Mouse (Mus musculus) lung, embryonic 14.5 days (tissue): ENCODE results near the gene Dennd5b. TPM values are rescaled to one million over a fixed set of nuclear protein-coding genes. Genes with fewer than 3 reads are reported as not detected.
"Not testable (repeated sequence)": the region's sequence is repeated elsewhere in the genome, so short reads cannot be mapped to it uniquely, and the experiment has no call there.

Experiments used
- ATAC-seq: fragments of 200-750 bp; cut with Nextera tagmentation; 2 replicates; pipeline ENCODE4 v1.8.0; 2017; ENCODE audit warnings: mild to moderate bottlenecking, moderate TSS enrichment, moderate library complexity; ENCODE audit not compliant: insufficient read depth
- DNase-seq: peaks from one replicate; pipeline ENCODE4 v3.0.0-alpha.2; 2015
- H3K27ac ChIP-seq: fragments of 300-500 bp; sonication (generic); 2 replicates; pipeline ENCODE4 v1.5.1; 2014; ENCODE audit warnings: low read depth, mild to moderate bottlenecking, moderate library complexity
- H3K27me3 ChIP-seq: fragments of 300-500 bp; sonication (generic); 2 replicates; pipeline ENCODE4 v1.6.1; 2014; ENCODE audit warnings: low read length, control low read depth; ENCODE audit not compliant: insufficient read depth
- H3K36me3 ChIP-seq: fragments of 300-500 bp; sonication (generic); 2 replicates; pipeline ENCODE4 v1.6.1; 2014; ENCODE audit warnings: control low read depth; ENCODE audit not compliant: insufficient read depth
- H3K4me1 ChIP-seq: fragments of 300-500 bp; sonication (generic); 2 replicates; pipeline ENCODE4 v1.6.1; 2014; ENCODE audit warnings: antibody characterized with exemption, control low read depth; ENCODE audit not compliant: insufficient read depth
- H3K4me2 ChIP-seq: fragments of 300-500 bp; sonication (generic); 2 replicates; pipeline ENCODE4 v1.6.1; 2014; ENCODE audit warnings: mild to moderate bottlenecking
- H3K4me3 ChIP-seq: fragments of 300-500 bp; sonication (generic); 2 replicates; pipeline ENCODE4 v1.5.1; 2014; ENCODE audit warnings: low read depth, low read length
- H3K9ac ChIP-seq: fragments of 300-500 bp; sonication (generic); 2 replicates; pipeline ENCODE4 v1.6.1; 2014
- H3K9me3 ChIP-seq: fragments of 300-500 bp; sonication (generic); 2 replicates; pipeline ENCODE4 v1.6.1; 2016; ENCODE audit warnings: low read depth, low read length, control low read depth
- CTCF ChIP-seq: IDR thresholded peaks from 2 replicates; pipeline ENCODE4 v1.5.1; 2016; ENCODE audit warnings: antibody characterized with exemption, low read depth
- WGBS: fragments of 180-500 bp; shearing (Covaris S2); extraction: QIAGEN DNeasy Blood & Tissue Kit; methylation state at CpG from one replicate; pipeline ENCODE4 v1.1.7; 2014; 5-methylcytosine and 5-hydroxymethylcytosine counted together
- polyA plus RNA-seq: library from polyadenylated mRNA; unstranded; fragments of >200 nt; fragmentation: Nextera tagmentation; extraction: Ambion mirVana; gene quantifications from 2 replicates; pipeline ENCODE4 v1.2.1, GENCODE M21; 2014

Gene Dennd5b
- polyA plus RNA-seq, 1 experiment from 2014 or later: 9.8 TPM

- not testable (repeated sequence) for ATAC-seq, H3K4me3 ChIP-seq, H3K27me3 ChIP-seq, H3K27ac ChIP-seq, H3K9ac ChIP-seq, H3K4me2 ChIP-seq, H3K9me3 ChIP-seq, H3K4me1 ChIP-seq
- DNase-seq: peak; percentile 25
- H3K36me3 ChIP-seq: peaks cover 13% of the 10 kb centered on the region
- 84% methylated on average over 2 of the region's 3 CpGs for WGBS
- peak; percentile 41 for TF ChIP-seq CTCF
These were observed 161.1 kb downstream of the Dennd5b start for GRCm38 (mm10) chr6:148940383-148940782.

Other genes starting within 250 kb of the Dennd5b start
- 10.4 and 11.2 TPM in 2 replicates for gene Caprin2, start 205.4 kb downstream of the Dennd5b start, polyA plus RNA-seq
- 150 and 151 TPM in 2 replicates for gene Sinhcaf, start 155.2 kb downstream of the Dennd5b start, polyA plus RNA-seq
- gene Gm10203, start 28.5 kb upstream of the Dennd5b start, polyA plus RNA-seq: not detected in 2 replicates
- gene Etfbkmt, start 38.2 kb upstream of the Dennd5b start, polyA plus RNA-seq: 13.7 and 15.6 TPM in 2 replicates
- 28.2 and 30.2 TPM in 2 replicates for gene Amn1, start 87.0 kb upstream of the Dennd5b start, polyA plus RNA-seq
- 48.0 and 50.5 TPM in 2 replicates for gene Resf1, start 207.7 kb upstream of the Dennd5b start, polyA plus RNA-seq